Comparison of ENCODE assay signal across 21 mouse cellular contexts in genomic region chr14:45011260-45011659, GRCm38 (mm10). TPM values are rescaled to one million over a fixed set of nuclear protein-coding genes. Genes with fewer than 3 reads are reported as not detected.
A peak's percentile ranks its signal among the peaks of the same experiment; 100 is the strongest.
DNase-seq lines count a peak whose midpoint lies in the region; ATAC-seq lines count a peak whose summit lies in the region.
"Had no signal": no experiment of that assay in that cellular context is flagged by ENCODE, and none has a peak within 500 bp of the region (broad histone marks: within the 10 kb centered on the region; RNA-seq: fewer than 3 reads in every experiment).

No protein-coding gene starts in this region.

- H3K36me3 ChIP-seq in liver, embryonic 13.5 days, result no peaks in the 10 kb centered on the region
- H3K36me3 ChIP-seq in megakaryocyte, embryonic 14.5 days (replicated peaks; ENCODE audit: low read length), result no peaks in the 10 kb centered on the region
- no peaks in the 10 kb centered on the region for H3K36me3 ChIP-seq in hindbrain, embryonic 11.5 days (ENCODE audit: control insufficient read depth, insufficient read depth, low read length)
- H3K36me3 ChIP-seq: embryonic facial prominence, embryonic 10.5 days; heart, embryonic 12.5 days; hindbrain, embryonic 12.5 days had no signal

- no peak overlapping the region for H3K4me3 ChIP-seq in liver, embryonic 13.5 days (replicated peaks)
- peak overlapping the region; percentile 60 for H3K4me3 ChIP-seq in megakaryocyte, embryonic 14.5 days (replicated peaks)
- no peak overlapping the region for H3K4me3 ChIP-seq in hindbrain, embryonic 11.5 days (ENCODE audit: low read depth, low read length)
- H3K4me3 ChIP-seq: embryonic facial prominence, embryonic 10.5 days; heart, embryonic 12.5 days; hindbrain, embryonic 12.5 days had no signal

- 0 out of 2 replicates have a peak, but pooled peaks cover 4% of the 10 kb centered on the region for H3K4me1 ChIP-seq in liver, embryonic 13.5 days (replicated peaks)
- peaks cover 64% of the 10 kb centered on the region for H3K4me1 ChIP-seq in megakaryocyte, embryonic 14.5 days
- H3K4me1 ChIP-seq in hindbrain, embryonic 11.5 days (replicated peaks; ENCODE audit: control insufficient read depth, insufficient read depth, low read length), result no peaks in the 10 kb centered on the region
- H3K4me1 ChIP-seq: embryonic facial prominence, embryonic 10.5 days; heart, embryonic 12.5 days; hindbrain, embryonic 12.5 days had no signal

- H3K4me2 ChIP-seq in liver, embryonic 13.5 days, result no peak overlapping the region
- no peak overlapping the region for H3K4me2 ChIP-seq in hindbrain, embryonic 11.5 days (replicated peaks; ENCODE audit: low read depth, low read length)
- H3K4me2 ChIP-seq: heart, embryonic 12.5 days; hindbrain, embryonic 12.5 days had no signal

- no peak overlapping the region for H3K9ac ChIP-seq in liver, embryonic 13.5 days
- H3K9ac ChIP-seq in hindbrain, embryonic 11.5 days (ENCODE audit: low read depth, low read length), result no peak overlapping the region
- H3K9ac ChIP-seq: heart, embryonic 12.5 days; hindbrain, embryonic 12.5 days had no signal

- ATAC-seq in granulocyte monocyte progenitor cell, adult 5-6 weeks (replicated peaks; ENCODE audit: poor library complexity, severe bottlenecking), result peak; percentile 99
- ATAC-seq in liver, embryonic 13.5 days (ENCODE audit: low read depth), result peak; percentile 81
- ATAC-seq in hindbrain, embryonic 11.5 days (ENCODE audit: low FRiP score), result no peak
- ATAC-seq: forebrain, embryonic 14.5 days; hindbrain, embryonic 16.5 days; inflammation-experienced regulatory T-cells, adult 6 months; Patski had no signal

- no peak overlapping the region for H3K27ac ChIP-seq in liver, embryonic 13.5 days
- H3K27ac ChIP-seq in hindbrain, embryonic 11.5 days (ENCODE audit: low read depth, low read length), result no peak overlapping the region
- H3K27ac ChIP-seq: embryonic facial prominence, embryonic 10.5 days; hindbrain, embryonic 12.5 days had no signal

- WGBS in liver, embryonic 13.5 days (ENCODE audit: insufficient replicate concordance), result 16% methylated on average over 2 of the region's 2 CpGs
- 90% methylated on average over 2 of the region's 2 CpGs for WGBS in hindbrain, embryonic 11.5 days

- no peaks in the 10 kb centered on the region for H3K27me3 ChIP-seq in liver, embryonic 13.5 days
- no peaks in the 10 kb centered on the region for H3K27me3 ChIP-seq in megakaryocyte, embryonic 14.5 days (replicated peaks)
- H3K27me3 ChIP-seq in hindbrain, embryonic 11.5 days (ENCODE audit: control insufficient read depth, insufficient read depth, low read length), result no peaks in the 10 kb centered on the region
- H3K27me3 ChIP-seq: CH12.LX; heart, embryonic 12.5 days; hindbrain, embryonic 12.5 days; Patski had no signal

- DNase-seq in 416B (ENCODE audit: low read depth), result peak; percentile 94
- no peak for DNase-seq in liver, embryonic 13.5 days
- no peak for DNase-seq in embryo, embryonic 10.5 days (ENCODE audit: low spot score)
- DNase-seq in thymus, postnatal 4 days, result no peak
- no peak for DNase-seq in hindbrain, embryonic 11.5 days (ENCODE audit: low spot score)
- DNase-seq in right cerebral cortex, postnatal 10 days (ENCODE audit: low spot score in 2 of 2), result no peak
- DNase-seq: adrenal gland, postnatal 10 days; cerebellum, adult 11-12 months; cerebellum, adult 9-10 months; cerebellum, postnatal 25 days; gastrocnemius, postnatal 10 days had no signal

- no peaks in the 10 kb centered on the region for H3K9me3 ChIP-seq in liver, embryonic 13.5 days (replicated peaks)
- H3K9me3 ChIP-seq in megakaryocyte, embryonic 14.5 days, result no peaks in the 10 kb centered on the region
- no peaks in the 10 kb centered on the region for H3K9me3 ChIP-seq in hindbrain, embryonic 11.5 days (ENCODE audit: control insufficient read depth, low read length)
- H3K9me3 ChIP-seq: embryonic facial prominence, embryonic 10.5 days; heart, embryonic 12.5 days; hindbrain, embryonic 12.5 days had no signal

RNA-seq across cellular contexts. Expression of gene Ptger2, which starts 23.3 kb away (rescaled TPM):
- 5.2 and 5.4 TPM in 2 replicates for total RNA-seq in granulocyte monocyte progenitor cell, adult 5-6 weeks (2014; fragmentation: Nextera tagmentation)
- 3.1 and 3.5 TPM in 2 replicates for total RNA-seq in granulocyte monocyte progenitor cell, adult 5-6 weeks (2017)
- polyA plus RNA-seq in liver, embryonic 13.5 days (2015; fragmentation: Nextera tagmentation; extraction: Ambion mirVana), result 0.29 and 0.51 TPM in 2 replicates
- polyA plus RNA-seq in megakaryocyte, embryonic 14.5 days (2012; ENCODE audit: insufficient read depth, low replicate concordance), result 0.63 and 2.0 TPM in 2 replicates
- polyA plus RNA-seq in hindbrain, embryonic 11.5 days (2014; fragmentation: Nextera tagmentation; extraction: Ambion mirVana), result 0.31 and 0.32 TPM in 2 replicates
- total RNA-seq: CH12.LX had no signal
